Mouse (Mus musculus): ENCODE measurements around the gene Eps8.
"Not testable (repeated sequence)": the region's sequence is repeated elsewhere in the genome, so short reads cannot be mapped to it uniquely, and the experiment has no call there.

The Eps8 gene

DNA sequence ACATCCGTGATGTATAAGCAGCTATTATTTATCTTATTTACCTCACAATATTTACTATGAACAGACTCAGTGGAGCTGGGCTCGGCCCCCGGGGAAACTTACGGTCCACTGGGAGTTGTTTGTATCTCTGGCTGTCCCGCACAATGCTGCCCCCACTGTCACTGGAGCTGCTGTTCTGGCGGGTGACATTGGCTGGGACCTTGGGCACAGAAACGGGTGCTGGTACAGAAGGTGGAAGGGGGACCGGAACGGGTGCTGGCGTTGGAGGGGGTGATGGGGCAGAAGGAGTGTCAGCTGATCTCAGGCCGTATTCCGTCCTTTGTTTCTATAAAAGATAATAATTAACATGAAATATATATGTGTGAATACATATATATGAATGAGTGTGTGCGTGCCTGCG lies 164.6 kb downstream of the Eps8 start:
- no peak for DNase-seq (ENCODE audit: extremely low spot score, low read depth, low spot score)

DNA sequence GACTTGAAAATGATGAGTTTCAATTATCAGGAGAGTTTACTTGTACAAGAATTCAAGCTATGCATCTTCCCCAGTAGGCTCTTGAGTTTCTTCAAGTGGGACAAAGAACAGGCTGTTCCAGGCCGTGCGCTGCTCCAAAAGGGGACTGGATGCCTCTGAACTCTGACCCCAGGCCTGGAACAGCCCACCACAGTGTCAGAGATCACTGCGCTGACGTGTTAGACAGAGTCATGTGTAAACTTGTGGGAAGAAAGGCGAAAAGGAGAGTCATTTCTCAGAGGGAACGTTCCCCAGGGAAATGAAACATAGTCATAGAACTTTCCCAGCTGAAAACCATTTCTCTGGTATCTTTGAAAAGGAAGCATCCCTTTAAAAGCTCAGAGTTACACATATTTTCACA lies 167.2 kb downstream of the Eps8 start:
- no peak for DNase-seq (ENCODE audit: extremely low spot score, low read depth, low spot score)

DNA sequence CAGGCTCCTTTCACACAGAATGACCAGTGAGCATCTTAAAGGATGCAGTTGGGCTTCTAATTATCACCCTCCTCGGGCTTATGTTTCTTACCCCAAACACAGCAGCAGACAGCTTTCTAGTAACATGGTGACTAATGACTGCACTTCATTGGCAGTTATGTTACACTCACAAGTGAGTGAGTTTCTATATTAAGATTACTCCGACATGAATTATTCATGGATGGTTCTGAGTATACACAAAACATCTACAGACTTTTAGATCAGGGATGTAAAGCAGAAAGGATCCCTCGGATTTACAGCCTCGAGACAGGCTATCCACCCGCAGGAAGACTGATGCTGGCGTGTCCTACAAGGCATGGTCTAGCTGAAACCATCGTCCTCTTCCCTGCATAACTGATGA lies 171.8 kb downstream of the Eps8 start:
- no peak for DNase-seq (ENCODE audit: extremely low spot score, low read depth, low spot score)

DNA sequence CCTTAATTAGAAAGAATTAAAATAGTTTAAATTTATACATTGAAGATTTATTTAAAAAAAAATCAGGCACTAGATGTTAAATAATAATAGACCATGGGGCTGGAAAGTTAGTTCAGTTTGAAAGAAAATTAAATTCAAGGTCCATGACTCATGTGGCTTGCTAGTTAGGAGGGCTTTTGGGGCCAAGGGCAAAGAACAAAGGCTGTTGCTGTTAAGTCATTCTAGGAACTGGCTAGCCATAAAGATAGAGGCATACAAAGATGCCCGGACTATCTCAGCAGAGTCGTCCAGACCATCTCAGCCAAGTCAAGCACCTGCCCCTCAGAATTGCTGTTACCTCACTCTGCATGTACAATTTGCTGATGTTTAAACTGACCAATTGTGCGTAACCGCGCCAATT lies 179.0 kb downstream of the Eps8 start:
- not testable (repeated sequence) for DNase-seq (ENCODE audit: extremely low spot score, low read depth, low spot score)

DNA sequence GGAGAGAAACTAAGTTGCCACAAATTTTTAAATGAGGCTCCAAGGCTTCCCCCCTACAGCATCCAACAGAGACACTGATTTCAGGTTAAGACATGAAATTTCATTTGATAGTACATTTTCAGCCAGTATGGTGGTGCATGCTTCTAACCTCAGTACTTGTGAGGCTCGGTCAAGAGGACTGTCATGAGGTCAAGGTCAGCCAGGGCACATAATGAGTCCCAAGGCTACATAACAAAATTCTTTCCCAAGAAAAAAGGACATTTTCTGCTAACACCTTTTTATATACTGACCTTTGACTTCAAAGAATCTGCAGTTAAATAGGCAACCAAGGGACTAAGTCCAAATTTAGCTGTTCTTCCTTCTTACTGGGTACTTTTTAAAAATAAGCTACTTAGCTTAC lies 181.2 kb downstream of the Eps8 start:
- no peak for DNase-seq (ENCODE audit: extremely low spot score, low read depth, low spot score)

DNA sequence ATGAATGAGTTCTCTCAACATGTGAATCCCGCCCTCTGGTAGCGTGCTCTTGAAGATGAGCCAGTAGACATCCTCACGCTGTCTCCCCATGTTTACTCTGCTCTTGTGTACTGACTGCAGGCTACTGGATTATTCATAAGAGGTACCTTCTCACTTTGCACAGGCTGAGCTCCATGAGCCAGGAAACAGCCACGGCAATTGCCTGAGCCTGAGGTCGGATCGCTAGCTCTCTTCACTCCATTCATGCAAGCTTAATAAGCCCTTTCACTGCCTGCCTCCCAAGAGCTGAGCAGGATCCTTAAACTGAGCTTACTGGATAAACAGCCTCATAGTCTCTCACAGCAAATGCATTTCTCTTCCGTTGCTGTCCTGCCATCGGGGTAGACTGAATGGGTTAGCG lies 182.5 kb downstream of the Eps8 start:
- DNase-seq (ENCODE audit: extremely low spot score, low read depth, low spot score), result no peak

DNA sequence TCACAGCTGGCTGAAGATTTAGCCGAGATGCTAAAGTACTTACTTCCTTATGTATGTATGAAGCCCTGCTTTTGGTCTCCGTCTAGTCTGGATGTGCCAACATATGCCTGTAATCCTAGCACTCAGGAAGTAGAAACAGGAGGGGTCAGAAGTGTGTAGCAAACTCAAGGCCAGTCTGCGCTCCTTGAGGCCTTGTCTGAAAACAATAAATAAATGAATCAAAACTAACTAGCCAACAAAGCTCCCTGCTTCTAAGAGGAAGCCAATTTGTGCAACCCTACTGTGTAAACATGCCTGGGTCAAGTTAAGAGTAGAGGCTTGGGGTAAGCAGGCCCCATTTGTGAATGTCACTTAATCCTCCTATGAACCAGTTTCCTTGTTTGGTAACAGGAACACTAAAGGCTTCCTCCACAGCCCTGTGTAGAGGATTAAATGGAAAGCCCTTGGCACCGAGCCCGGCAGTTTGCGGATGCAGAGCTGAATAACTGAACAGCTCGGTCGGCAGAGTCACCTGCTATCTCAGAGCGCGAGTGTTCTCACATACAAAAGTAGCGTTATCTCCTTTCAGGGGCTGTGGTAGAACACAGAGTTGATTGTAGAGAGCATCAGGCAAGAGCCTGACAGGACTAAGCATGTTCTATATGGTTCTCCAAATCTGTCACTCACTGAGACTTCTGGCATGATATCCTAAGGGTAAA lies 183.6 kb downstream of the Eps8 start:
- peak; percentile 30 for DNase-seq (ENCODE audit: extremely low spot score, low read depth, low spot score)

DNA sequence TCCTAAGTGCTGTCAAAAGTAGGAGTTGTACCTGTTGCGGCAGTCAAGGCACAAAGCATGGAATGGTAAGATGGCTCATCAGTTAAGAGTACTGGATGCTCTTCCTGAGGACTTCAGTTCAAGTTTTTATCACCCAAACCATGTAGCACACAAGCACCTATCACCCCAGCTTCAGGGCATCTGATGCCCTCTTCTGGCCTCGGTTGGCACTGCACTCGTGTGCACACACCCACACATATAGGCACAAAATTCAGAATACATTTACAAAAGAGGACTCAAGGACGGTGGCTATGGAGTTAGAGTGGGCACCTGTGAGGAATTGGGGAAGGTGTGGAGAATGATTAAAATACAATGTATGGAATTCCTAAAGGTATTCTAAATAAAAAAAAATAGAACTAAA lies 185.1 kb downstream of the Eps8 start:
- no peak for DNase-seq (ENCODE audit: extremely low spot score, low read depth, low spot score)

DNA sequence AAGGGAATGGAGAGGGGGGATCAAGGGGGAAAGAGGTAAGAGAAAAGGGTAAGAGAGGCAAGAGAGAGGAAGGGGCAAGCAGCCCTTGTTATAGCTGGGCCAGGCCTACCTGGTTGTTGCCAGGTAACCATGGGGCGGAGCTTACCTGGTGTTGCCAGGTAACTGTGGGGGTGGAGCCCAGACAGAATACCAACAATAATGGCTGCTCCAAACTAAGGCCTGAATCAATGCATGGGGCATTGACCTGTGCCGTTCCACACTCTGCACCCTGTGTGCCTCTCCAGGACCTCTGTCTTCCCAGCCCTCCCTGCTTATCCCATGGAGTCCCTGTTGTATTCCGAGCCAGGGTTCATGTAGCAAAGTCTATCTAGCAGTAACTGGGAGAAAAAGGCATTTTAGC lies 187.0 kb downstream of the Eps8 start:
- DNase-seq (ENCODE audit: extremely low spot score, low read depth, low spot score), result no peak

DNA sequence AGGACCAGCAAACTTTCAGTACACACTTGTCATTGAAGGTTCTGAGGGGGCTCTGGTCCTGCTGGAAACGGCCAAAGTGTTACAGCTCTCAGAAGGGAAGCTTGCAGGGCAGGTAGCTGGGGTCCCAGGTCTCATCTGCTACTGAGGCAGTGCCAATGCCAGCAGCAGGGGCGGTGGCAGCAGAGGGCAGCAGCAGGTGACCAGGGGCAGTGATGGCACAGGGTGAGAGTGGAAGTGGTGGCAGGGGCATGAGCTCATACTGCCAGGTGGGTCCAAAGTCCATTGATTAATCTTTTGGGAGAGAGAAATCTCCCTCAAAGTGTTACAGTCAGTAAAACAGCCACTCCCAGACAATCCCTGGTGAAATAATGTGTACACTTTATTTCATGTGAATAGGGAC lies 188.4 kb downstream of the Eps8 start:
- no peak for DNase-seq (ENCODE audit: extremely low spot score, low read depth, low spot score)

DNA sequence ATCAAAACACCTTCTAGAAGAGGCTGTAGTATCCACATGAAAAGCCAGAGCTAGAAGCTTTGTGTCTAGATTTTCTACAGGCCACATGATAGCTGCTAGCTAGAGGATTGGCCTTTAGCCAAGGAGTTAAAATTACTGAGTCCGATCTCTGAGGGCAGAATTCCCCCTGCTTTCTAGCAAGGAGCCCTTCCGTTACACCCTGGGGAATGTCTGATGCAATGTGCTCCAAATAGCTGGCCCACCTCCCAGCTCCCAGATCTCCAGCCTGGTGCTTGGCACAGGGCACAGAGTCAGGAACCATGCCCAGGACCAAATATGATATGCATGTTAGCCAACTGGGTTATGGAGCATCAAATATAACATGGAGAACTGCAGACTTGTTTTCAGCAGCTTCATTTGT lies 189.4 kb downstream of the Eps8 start:
- DNase-seq (ENCODE audit: extremely low spot score, low read depth, low spot score), result no peak

DNA sequence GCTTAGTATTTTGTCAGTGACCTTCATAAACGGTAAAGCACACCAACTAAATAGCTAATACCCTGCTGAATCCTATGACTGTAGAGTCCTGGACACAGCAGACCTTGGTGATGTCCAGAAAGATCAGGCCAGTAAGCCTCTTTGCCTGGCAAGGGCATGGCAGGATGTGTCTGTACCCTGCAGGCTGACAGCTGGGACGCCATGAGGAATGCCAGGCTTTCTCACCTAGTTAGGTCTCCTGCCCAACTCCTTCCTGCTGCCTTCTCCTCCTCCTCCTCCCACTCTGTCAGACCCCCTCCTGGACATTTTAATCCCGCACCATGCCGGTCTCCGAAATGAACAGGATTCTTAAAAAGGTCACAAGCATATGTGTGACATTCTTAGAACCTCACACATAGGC lies 190.9 kb downstream of the Eps8 start:
- no peak for DNase-seq (ENCODE audit: extremely low spot score, low read depth, low spot score)

DNA sequence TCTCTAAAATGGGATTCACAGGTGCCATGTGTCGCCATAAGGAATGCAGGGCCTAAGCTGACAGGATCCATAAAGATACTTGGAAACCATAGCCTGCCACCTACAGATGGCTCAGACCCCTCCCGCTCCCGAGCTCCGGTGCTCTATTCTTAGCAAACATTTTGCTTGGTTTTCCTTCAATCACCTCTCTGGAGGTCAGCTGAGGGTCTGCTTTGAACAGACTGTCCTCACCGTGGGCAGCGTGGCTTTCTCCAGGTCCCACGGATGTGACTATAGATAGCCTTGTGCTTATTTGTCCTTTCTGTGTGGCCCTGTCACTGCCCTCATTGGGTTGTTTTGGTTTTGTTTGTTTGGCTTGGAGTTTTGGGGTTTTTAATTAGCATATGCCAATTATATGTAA lies 196.5 kb downstream of the Eps8 start:
- no peak for DNase-seq (ENCODE audit: extremely low spot score, low read depth, low spot score)

DNA sequence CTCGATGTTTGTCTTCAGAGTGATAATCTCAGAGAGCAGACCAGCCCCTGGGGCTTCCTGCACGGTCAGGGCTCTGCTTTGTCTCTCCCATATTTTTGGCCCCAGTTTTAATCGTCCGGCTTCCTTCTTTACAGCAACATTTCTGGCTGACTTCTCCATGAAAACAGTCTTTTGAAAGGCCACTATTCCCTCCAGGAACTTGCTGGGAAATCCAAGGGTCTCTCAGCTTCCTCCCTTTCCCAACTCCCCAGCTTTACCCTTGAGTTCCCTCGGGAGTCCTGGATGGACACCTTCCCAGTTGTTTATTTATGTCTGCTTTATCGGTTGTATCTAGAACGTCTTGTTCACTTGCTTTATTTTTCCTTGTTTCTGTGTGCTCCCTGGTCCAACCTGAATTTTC lies 197.5 kb downstream of the Eps8 start:
- no peak for DNase-seq (ENCODE audit: extremely low spot score, low read depth, low spot score)

DNA sequence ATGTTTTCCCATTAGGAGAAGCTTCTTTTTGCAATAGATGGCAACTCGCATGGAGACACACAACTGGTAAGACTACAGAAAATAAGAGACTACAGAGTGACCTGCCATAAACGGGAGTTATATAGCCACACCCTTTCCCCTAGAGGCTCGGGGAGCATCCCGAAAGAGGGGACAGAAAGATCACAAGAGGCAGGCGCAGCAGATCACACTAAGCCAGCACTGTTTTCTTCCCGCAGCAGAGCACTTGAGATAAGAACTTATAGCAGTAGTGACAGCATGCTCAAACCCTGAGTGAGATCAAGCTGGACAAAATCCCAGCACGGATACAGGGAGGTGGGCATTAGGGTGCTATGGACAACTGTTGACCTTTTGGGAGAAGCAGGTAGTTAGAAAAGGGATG lies 198.6 kb downstream of the Eps8 start:
- DNase-seq (ENCODE audit: extremely low spot score, low read depth, low spot score), result no peak

DNA sequence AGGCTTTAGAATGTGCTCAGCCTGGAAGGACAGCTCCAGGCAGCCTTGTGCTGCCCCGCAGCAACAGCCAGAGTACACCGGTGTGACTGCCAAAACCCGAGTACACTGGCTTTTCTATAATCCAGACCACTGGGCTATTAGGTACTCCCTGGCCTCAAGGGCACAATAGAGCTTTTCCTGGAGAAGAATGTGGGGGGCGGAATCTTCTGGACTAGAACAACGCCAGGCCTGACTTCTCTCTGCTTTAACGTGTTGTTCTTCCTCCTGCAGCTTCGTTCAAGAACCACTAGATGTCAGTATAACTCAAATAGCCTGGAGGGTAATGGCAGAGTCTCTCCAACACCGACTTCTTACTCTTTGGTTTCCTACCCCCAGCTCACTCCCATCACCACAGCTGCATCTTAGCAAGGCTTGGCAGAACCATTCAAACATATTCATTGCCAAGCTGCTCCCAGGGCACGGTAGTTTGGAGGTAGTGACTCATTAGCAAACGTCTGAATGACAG lies 199.1 kb downstream of the Eps8 start:
- peak; percentile 68 for DNase-seq (ENCODE audit: extremely low spot score, low read depth, low spot score)

DNA sequence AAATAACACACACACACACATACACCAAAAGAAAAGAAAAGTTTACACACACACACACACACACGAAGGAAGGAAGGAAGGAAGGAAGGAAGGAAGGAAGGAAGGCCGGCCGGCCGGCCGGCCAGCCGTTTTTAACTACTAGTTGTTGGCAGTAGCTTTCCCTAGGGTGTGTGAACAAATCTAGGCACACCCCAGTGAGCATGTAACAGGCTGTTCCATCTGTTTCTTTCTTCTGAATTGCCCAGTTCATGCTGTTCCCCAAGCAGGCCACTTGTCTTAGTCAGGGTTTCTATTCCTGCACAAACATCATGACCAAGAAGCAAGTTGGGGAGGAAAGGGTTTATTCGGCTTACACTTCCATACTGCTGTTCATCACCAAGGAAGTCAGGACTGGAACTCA lies 208.6 kb downstream of the Eps8 start:
- DNase-seq (ENCODE audit: extremely low spot score, low read depth, low spot score), result not testable (repeated sequence)

DNA sequence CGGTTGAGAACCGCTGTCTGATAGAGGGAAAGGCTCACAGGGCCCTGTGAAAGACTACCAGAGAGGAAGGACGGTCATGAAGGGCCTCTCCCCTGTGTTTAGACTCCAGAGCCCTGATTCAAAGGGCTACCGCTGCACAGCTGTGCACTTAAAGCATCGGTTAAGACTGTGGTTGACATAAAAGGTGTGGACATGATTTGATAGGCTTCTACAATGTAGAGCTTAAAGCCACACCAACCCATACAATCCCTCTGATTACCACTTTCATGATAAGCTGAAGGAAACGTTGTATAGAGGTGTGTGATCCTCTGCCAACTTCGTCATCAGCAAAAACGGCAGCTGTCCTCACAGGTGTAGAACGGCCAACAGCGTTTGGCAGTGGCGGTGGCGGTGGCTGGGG lies 211.6 kb downstream of the Eps8 start:
- DNase-seq (ENCODE audit: extremely low spot score, low read depth, low spot score), result no peak

DNA sequence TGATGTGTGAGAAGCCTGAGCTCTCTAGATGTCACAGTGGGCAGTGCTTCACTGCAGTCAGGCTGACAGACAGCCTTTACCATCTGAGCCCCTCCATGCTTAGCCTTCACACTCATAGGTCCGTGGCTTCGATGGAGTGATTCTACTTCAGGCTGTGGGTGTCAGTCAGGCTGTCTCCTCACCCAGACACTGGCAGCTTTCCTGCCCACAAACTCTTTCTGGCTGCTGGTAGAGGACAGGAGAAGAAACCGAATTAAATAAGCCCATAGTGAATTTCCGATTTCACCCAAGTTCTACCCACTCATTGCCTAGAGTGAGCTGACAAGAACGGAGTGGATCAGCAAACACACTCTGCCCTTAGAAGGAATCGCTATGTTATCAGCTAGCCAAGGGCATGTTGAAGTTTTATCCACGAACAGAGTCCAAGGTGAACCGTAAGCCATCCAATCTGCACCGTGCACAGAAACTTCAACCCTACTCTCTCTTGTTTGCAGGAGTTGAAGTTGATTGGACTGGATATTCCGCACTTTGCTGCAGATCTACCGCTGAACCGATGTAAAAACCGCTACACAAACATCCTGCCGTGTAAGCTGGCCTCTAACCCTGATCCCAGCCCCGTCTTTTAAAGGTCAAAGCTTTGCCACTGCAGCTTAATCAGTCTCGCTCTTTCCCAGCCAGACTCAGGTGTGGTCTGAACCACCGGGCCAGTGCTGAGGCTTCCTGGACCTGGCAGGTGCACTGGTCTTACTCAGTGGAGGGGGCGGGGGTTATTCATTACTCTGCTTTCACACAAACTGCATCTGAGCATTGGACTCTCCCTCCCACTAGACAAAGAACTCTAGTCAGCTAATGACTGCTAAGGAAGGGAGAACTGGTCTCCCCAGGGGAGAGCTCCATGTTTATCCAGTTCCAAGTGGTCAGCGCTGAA lies 213.9 kb downstream of the Eps8 start:
- no peak for DNase-seq (ENCODE audit: extremely low spot score, low read depth, low spot score)

DNA sequence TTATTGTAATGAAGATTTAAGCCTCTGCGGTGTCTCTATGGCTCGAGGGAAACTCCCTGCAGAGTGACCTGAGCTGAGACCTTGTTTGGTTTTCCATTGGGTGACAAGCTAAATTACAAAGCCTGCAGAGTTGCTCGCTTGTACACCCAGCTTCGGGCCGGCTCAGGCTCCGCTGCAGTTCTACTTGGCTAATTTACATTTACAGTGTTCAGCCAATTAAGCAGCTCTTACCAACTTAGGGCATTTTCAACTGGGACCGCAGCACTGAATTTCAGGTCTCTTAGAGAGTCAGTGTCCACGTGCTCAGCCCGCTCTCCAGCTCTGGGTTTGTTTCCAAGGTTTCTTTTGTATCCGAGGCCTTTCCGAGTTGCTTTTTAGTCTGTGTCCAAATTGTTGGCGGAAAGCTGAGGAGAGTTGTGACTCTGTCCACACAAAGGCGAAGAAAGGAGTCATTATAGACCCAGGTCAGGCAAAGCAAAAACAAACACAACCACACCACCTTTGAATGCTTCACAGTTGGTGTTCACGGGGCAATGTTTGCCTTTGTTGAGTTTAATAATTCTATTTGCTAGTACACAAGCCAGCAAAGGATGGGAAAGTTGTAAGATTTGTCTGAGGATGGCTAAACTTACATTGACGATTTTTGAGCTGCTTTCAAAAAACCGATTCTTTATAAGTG lies 216.6 kb downstream of the Eps8 start:
- no peak for DNase-seq (ENCODE audit: extremely low spot score, low read depth, low spot score)

DNA sequence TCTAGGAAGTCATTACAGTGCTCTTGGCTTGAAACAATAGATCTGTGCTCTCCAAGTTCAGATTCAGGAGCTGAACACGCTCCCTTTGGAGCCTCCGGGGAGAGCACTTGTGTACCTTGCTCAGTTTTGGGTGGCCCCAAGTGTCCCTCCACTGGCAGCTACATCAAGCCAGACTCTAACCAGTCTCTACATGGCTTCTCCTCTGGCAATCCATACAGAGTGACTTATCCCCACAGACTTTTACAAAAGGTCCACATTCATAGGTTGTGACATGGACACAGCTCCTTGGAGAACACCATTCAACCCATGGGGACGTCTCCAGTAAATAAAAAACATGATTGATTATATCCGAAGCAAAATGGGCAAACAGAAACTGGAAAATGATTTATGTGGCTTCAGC lies 217.2 kb downstream of the Eps8 start:
- no peak for DNase-seq (ENCODE audit: extremely low spot score, low read depth, low spot score)

Data from hindlimb bud, embryonic 11.5 days (tissue).